Mouse (Mus musculus) liver, adult 2 months (tissue): ENCODE measurements at regions not wholly inside any gene's neighbourhood (a gene's known extent, or its start where the extent isn't known, plus 50 kb on each side); places are given as distances from the start of the nearest gene placed in this dataset.

Experiments
- CTCF ChIP-seq: fragments of 200-500 bp; IDR thresholded peaks from 2 replicates; pipeline ENCODE4 v1.5.1; 2011; ENCODE audit warnings: low read depth, low read length, control low read depth
- POLR2A ChIP-seq: fragments of 200-500 bp; IDR thresholded peaks from 2 replicates; pipeline ENCODE4 v1.6.1; 2011; ENCODE audit warnings: low read length, control low read depth; ENCODE audit not compliant: insufficient read depth; ENCODE audit errors: extremely low read depth

DNA sequence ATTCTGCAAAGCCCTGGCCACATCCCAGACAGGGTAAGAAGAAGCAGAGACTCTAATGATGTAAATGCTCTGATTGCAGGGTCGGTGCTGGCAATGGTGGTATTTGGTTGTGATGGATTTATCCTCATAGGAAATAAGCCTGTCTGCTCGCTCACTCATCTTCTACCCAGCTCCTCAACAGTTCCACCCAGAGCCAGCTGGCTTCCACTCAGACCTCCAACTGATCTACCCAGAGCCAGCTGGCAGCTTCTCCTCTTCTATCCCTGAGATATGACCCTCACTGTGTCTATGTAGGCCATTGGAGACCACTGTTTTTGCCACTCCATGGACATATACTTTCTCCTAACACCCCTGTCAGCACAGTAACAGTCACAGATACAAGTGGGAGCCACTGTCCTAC, 231.4 kb downstream of the Lpin1 start:
- no peak for TF ChIP-seq CTCF
- TF ChIP-seq POLR2A = no peak
